ENCODE assay signal across 11 mouse cellular contexts in genomic region chr1:155239962-155240717, GRCm38 (mm10). TPM values are rescaled to one million over a fixed set of nuclear protein-coding genes. Genes with fewer than 3 reads are reported as not detected.
A peak's percentile ranks its signal among the peaks of the same experiment; 100 is the strongest.
DNase-seq lines count a peak whose midpoint lies in the region; ATAC-seq lines count a peak whose summit lies in the region.
"Had no signal": no experiment of that assay in that cellular context is flagged by ENCODE, and none has a peak within 500 bp of the region (broad histone marks: within the 10 kb centered on the region; RNA-seq: fewer than 3 reads in every experiment).

No protein-coding gene starts in this region.

- H3K27ac ChIP-seq in intestine, embryonic 16.5 days (ENCODE audit: low read length) = no peak overlapping the region
- H3K27ac ChIP-seq: hindbrain, embryonic 12.5 days had no signal

- H3K4me1 ChIP-seq in intestine, embryonic 16.5 days (ENCODE audit: control insufficient read depth, insufficient read depth, low read length) = peaks cover 6% of the 10 kb centered on the region; the same call in 1 of the 2 replicates

- no peak overlapping the region for H3K4me3 ChIP-seq in intestine, embryonic 16.5 days (ENCODE audit: low read length)
- H3K4me3 ChIP-seq: hindbrain, embryonic 12.5 days had no signal

- DNase-seq in kidney, adult 11 months = peak; percentile 39
- DNase-seq in kidney, postnatal 4 days = no peak
- DNase-seq in adipocyte (ENCODE audit: low spot score) = peak; percentile 42
- peak; percentile 89 to 94 for DNase-seq in adrenal gland, adult (ENCODE audit: inconsistent age in 2 of 2, low spot score in 1 of 2)
- peak; percentile 51 for DNase-seq in gastrocnemius, postnatal 25 days
- no peak for DNase-seq in lung, adult 18-20 months
- DNase-seq: cerebellum, adult 9-10 months; kidney, postnatal 10 days had no signal

- H3K27me3 ChIP-seq in intestine, embryonic 16.5 days (replicated peaks; ENCODE audit: control insufficient read depth, insufficient read depth, low read length) = peaks cover 14% of the 10 kb centered on the region

- H3K36me3 ChIP-seq in intestine, embryonic 16.5 days (ENCODE audit: control insufficient read depth, insufficient read depth, low read length) = no peaks in the 10 kb centered on the region
- H3K36me3 ChIP-seq: hindbrain, embryonic 12.5 days had no signal

- H3K9ac ChIP-seq in intestine, embryonic 16.5 days (ENCODE audit: low read depth, low read length) = no peak overlapping the region

- 84% methylated on average over 6 of the region's 6 CpGs for WGBS in intestine, embryonic 16.5 days

- ATAC-seq in intestine, embryonic 16.5 days = no peak
- ATAC-seq: forebrain, embryonic 16.5 days had no signal

- no peaks in the 10 kb centered on the region for H3K9me3 ChIP-seq in intestine, embryonic 16.5 days (ENCODE audit: control insufficient read depth, low read length)
- H3K9me3 ChIP-seq: hindbrain, embryonic 12.5 days had no signal

- H3K4me2 ChIP-seq in intestine, embryonic 16.5 days (ENCODE audit: low read depth, low read length) = no peak overlapping the region
- H3K4me2 ChIP-seq: hindbrain, embryonic 12.5 days had no signal

RNA-seq across cellular contexts. Expression of gene BC034090, which starts 4.1 kb away (rescaled TPM):
- total RNA-seq in gastrocnemius, postnatal 25 days (2021) = 1 to 10 TPM; 1.7 to 2.3 TPM
- polyA plus RNA-seq in intestine, embryonic 16.5 days (2015; fragmentation: Nextera tagmentation; extraction: Ambion mirVana) = 1.5 and 2.5 TPM in 2 replicates

Comparison
In these comparisons a context has a peak if more than half of its experiments do, and no peak if none do; other contexts are left out.
1. DNase-seq: peak in kidney, adult 11 months (single experiment), adipocyte (single experiment), adrenal gland, adult (2 of 2) and gastrocnemius, postnatal 25 days (single experiment); none in kidney, postnatal 4 days (0 of 2) and lung, adult 18-20 months (0 of 2).